28 mouse cellular contexts compared by ENCODE assay signal in genomic region chr8:111803362-111803761, GRCm38 (mm10). TPM values are rescaled to one million over a fixed set of nuclear protein-coding genes. Genes with fewer than 3 reads are reported as not detected.
DNase-seq lines count a peak whose midpoint lies in the region; ATAC-seq and TF ChIP-seq lines count a peak whose summit lies in the region.
"Had no signal": no experiment of that assay in that cellular context is flagged by ENCODE, and none has a peak within 500 bp of the region (broad histone marks: within the 10 kb centered on the region; RNA-seq: fewer than 3 reads in every experiment).

No protein-coding gene starts in this region.

- TF ChIP-seq EP300 in heart, adult 2 months (IDR thresholded peaks at IDR 0.05; ENCODE audit: insufficient read depth, low read depth, low read length), result no peak

- no peak for TF ChIP-seq POLR2A in heart, adult 2 months (IDR thresholded peaks at IDR 0.05; ENCODE audit: insufficient read depth, low read depth, low read length)
- no peak for TF ChIP-seq POLR2A in lung, adult 2 months (IDR thresholded peaks at IDR 0.05; ENCODE audit: borderline replicate concordance, extremely low read depth, low read depth, low read length)

- H3K4me3 ChIP-seq in heart, embryonic 10.5 days, result no peak overlapping the region
- H3K4me3 ChIP-seq in heart, adult 2 months, result no peak overlapping the region
- H3K4me3 ChIP-seq in hindbrain, postnatal 0 days (ENCODE audit: low read length), result no peak overlapping the region
- H3K4me3 ChIP-seq in hindbrain, embryonic 13.5 days, result no peak overlapping the region
- no peak overlapping the region for H3K4me3 ChIP-seq in lung, embryonic 15.5 days
- no peak overlapping the region for H3K4me3 ChIP-seq in lung, adult 2 months (replicated peaks; ENCODE audit: extremely low read depth, low read depth, low read length)
- H3K4me3 ChIP-seq in stomach, embryonic 16.5 days (replicated peaks; ENCODE audit: low read length), result no peak overlapping the region
- H3K4me3 ChIP-seq: erythroblast, embryonic 14.5 days; forebrain, embryonic 13.5 days; hindbrain, embryonic 12.5 days; left cerebral cortex, adult 2 months; liver, embryonic 12.5 days; midbrain, embryonic 13.5 days had no signal

- H3K9ac ChIP-seq in heart, adult 2 months (ENCODE audit: low read depth, low read length), result no peak overlapping the region
- no peak overlapping the region for H3K9ac ChIP-seq in hindbrain, postnatal 0 days (replicated peaks; ENCODE audit: low read length)
- no peak overlapping the region for H3K9ac ChIP-seq in hindbrain, embryonic 13.5 days
- no peak overlapping the region for H3K9ac ChIP-seq in lung, embryonic 15.5 days
- H3K9ac ChIP-seq in stomach, embryonic 16.5 days (ENCODE audit: low read length), result no peak overlapping the region
- H3K9ac ChIP-seq: forebrain, embryonic 13.5 days; hindbrain, embryonic 12.5 days; liver, embryonic 12.5 days; midbrain, embryonic 13.5 days had no signal

- H3K4me1 ChIP-seq in heart, embryonic 10.5 days, result peaks cover 27% of the 10 kb centered on the region
- peaks cover 12% of the 10 kb centered on the region for H3K4me1 ChIP-seq in heart, adult 2 months (ENCODE audit: control insufficient read depth, insufficient read depth, low read length)
- H3K4me1 ChIP-seq in hindbrain, postnatal 0 days (ENCODE audit: insufficient read depth, low read length), result no peaks in the 10 kb centered on the region
- H3K4me1 ChIP-seq in hindbrain, embryonic 13.5 days (replicated peaks), result peaks cover 7% of the 10 kb centered on the region; the same call in 1 of the 2 replicates
- H3K4me1 ChIP-seq in lung, embryonic 15.5 days, result peaks cover 7% of the 10 kb centered on the region; the same call in 1 of the 2 replicates
- H3K4me1 ChIP-seq in lung, adult 2 months (ENCODE audit: control insufficient read depth, insufficient read depth, low read length), result peaks cover 9% of the 10 kb centered on the region; the same call in 1 of the 2 replicates
- peaks cover 15% of the 10 kb centered on the region for H3K4me1 ChIP-seq in stomach, embryonic 16.5 days (ENCODE audit: control insufficient read depth, insufficient read depth, low read length)
- H3K4me1 ChIP-seq: hindbrain, embryonic 12.5 days; midbrain, embryonic 13.5 days had no signal

- intact Hi-C loops in heart, adult 2 months (cut with DNase I), result loop anchor here (2.0 kb wide), 1 partner anchor 15 kb away; no protein-coding TSS in a partner anchor

- H3K27ac ChIP-seq in heart, embryonic 10.5 days, result peak overlapping the region; percentile 64
- H3K27ac ChIP-seq in heart, adult 2 months, result no peak overlapping the region
- H3K27ac ChIP-seq in hindbrain, postnatal 0 days, result peak overlapping the region; percentile 26; the same call in 1 of the 2 replicates
- H3K27ac ChIP-seq in hindbrain, embryonic 13.5 days, result no peak overlapping the region
- peak overlapping the region; percentile 59; the same call in 1 of the 2 replicates for H3K27ac ChIP-seq in lung, embryonic 15.5 days
- H3K27ac ChIP-seq in stomach, embryonic 16.5 days (ENCODE audit: low read length), result peak overlapping the region; percentile 76; the same call in 1 of the 2 replicates
- H3K27ac ChIP-seq: forebrain, embryonic 13.5 days; hindbrain, embryonic 12.5 days; left cerebral cortex, adult 2 months had no signal

- DNase-seq in heart, embryonic 10.5 days (ENCODE audit: low spot score), result no peak
- no peak for DNase-seq in heart, adult 2 months
- no peak for DNase-seq in hindbrain, postnatal 0 days (ENCODE audit: low spot score)
- no peak for DNase-seq in lung, adult 2 months
- DNase-seq in cerebellum, adult 8-10 months, result no peak
- DNase-seq: adrenal gland, postnatal 14 days; cerebellum, adult 11-12 months; cerebellum, postnatal 25 days; embryo, embryonic 11 days; gastrocnemius, postnatal 10 days; kidney, adult 11 months; kidney, postnatal 36 days; layer of hippocampus, adult 9-11 months; left cerebral cortex, postnatal 4 days; thymus, adult 2 months had no signal

- H3K36me3 ChIP-seq in heart, embryonic 10.5 days, result 0 out of 2 replicates have a peak, but pooled peaks cover 8% of the 10 kb centered on the region
- peaks cover 5% of the 10 kb centered on the region for H3K36me3 ChIP-seq in heart, adult 2 months (ENCODE audit: control insufficient read depth, insufficient read depth, low read length)
- no peaks in the 10 kb centered on the region for H3K36me3 ChIP-seq in hindbrain, postnatal 0 days (ENCODE audit: insufficient read depth, low read length)
- H3K36me3 ChIP-seq in hindbrain, embryonic 13.5 days, result 0 out of 2 replicates have a peak, but pooled peaks cover 3% of the 10 kb centered on the region
- H3K36me3 ChIP-seq in lung, embryonic 15.5 days, result no peaks in the 10 kb centered on the region
- no peaks in the 10 kb centered on the region for H3K36me3 ChIP-seq in stomach, embryonic 16.5 days (ENCODE audit: control insufficient read depth, insufficient read depth, low read length)
- H3K36me3 ChIP-seq: hindbrain, embryonic 12.5 days; midbrain, embryonic 13.5 days had no signal

- WGBS in heart, embryonic 10.5 days, result 71% methylated on average over 8 of the region's 8 CpGs
- 65% methylated on average over 8 of the region's 8 CpGs for WGBS in heart, adult 2 months
- 75% methylated on average over 8 of the region's 8 CpGs for WGBS in hindbrain, postnatal 0 days
- 79% methylated on average over 8 of the region's 8 CpGs for WGBS in hindbrain, embryonic 13.5 days
- 75% methylated on average over 8 of the region's 8 CpGs for WGBS in lung, embryonic 15.5 days
- 80% methylated on average over 8 of the region's 8 CpGs for WGBS in lung, adult 2 months
- WGBS in stomach, embryonic 16.5 days, result 66% methylated on average over 8 of the region's 8 CpGs

- no peaks in the 10 kb centered on the region for H3K79me2 ChIP-seq in heart, adult 2 months (replicated peaks; ENCODE audit: control insufficient read depth, insufficient read depth, low read length)

- no peaks in the 10 kb centered on the region for H3K27me3 ChIP-seq in heart, embryonic 10.5 days (ENCODE audit: insufficient read depth, poor library complexity, severe bottlenecking)
- no peaks in the 10 kb centered on the region for H3K27me3 ChIP-seq in heart, adult 2 months (ENCODE audit: control insufficient read depth, insufficient read depth, low read length)
- H3K27me3 ChIP-seq in hindbrain, postnatal 0 days (ENCODE audit: insufficient read depth, low read length), result no peaks in the 10 kb centered on the region
- H3K27me3 ChIP-seq in hindbrain, embryonic 13.5 days, result no peaks in the 10 kb centered on the region
- H3K27me3 ChIP-seq in lung, embryonic 15.5 days, result no peaks in the 10 kb centered on the region
- H3K27me3 ChIP-seq in stomach, embryonic 16.5 days (ENCODE audit: control insufficient read depth, insufficient read depth, low read length), result no peaks in the 10 kb centered on the region
- H3K27me3 ChIP-seq: forebrain, embryonic 13.5 days; hindbrain, embryonic 12.5 days; liver, embryonic 12.5 days; midbrain, embryonic 13.5 days had no signal

- H3K9me3 ChIP-seq in heart, embryonic 10.5 days, result no peaks in the 10 kb centered on the region
- H3K9me3 ChIP-seq in hindbrain, postnatal 0 days (ENCODE audit: low read length), result no peaks in the 10 kb centered on the region
- no peaks in the 10 kb centered on the region for H3K9me3 ChIP-seq in hindbrain, embryonic 13.5 days
- no peaks in the 10 kb centered on the region for H3K9me3 ChIP-seq in lung, embryonic 15.5 days
- no peaks in the 10 kb centered on the region for H3K9me3 ChIP-seq in stomach, embryonic 16.5 days (replicated peaks; ENCODE audit: control insufficient read depth, low read length)
- H3K9me3 ChIP-seq: forebrain, embryonic 13.5 days; G1E; hindbrain, embryonic 12.5 days; liver, embryonic 12.5 days; midbrain, embryonic 13.5 days had no signal

- no peak for ATAC-seq in hindbrain, postnatal 0 days
- ATAC-seq in hindbrain, embryonic 13.5 days (ENCODE audit: low FRiP score), result no peak
- ATAC-seq in lung, embryonic 15.5 days (ENCODE audit: borderline replicate concordance, extremely low read depth, low FRiP score, low TSS enrichment), result no peak
- ATAC-seq in stomach, embryonic 16.5 days (ENCODE audit: insufficient read depth, low FRiP score), result no peak
- ATAC-seq: activated CD4-positive, CD25-positive, alpha-beta regulatory T cell, adult 4 months; CD4-positive, CD25-positive, alpha-beta regulatory T cell, adult 4 months; forebrain, embryonic 13.5 days; liver, embryonic 12.5 days; midbrain, embryonic 13.5 days had no signal

- H3K4me2 ChIP-seq in hindbrain, postnatal 0 days (ENCODE audit: low read depth, low read length), result no peak overlapping the region
- no peak overlapping the region for H3K4me2 ChIP-seq in hindbrain, embryonic 13.5 days
- H3K4me2 ChIP-seq in lung, embryonic 15.5 days, result no peak overlapping the region
- no peak overlapping the region for H3K4me2 ChIP-seq in stomach, embryonic 16.5 days (ENCODE audit: low read depth, low read length)
- H3K4me2 ChIP-seq: forebrain, embryonic 13.5 days; hindbrain, embryonic 12.5 days; liver, embryonic 12.5 days; midbrain, embryonic 13.5 days had no signal

- TF ChIP-seq CTCF in heart, adult 2 months (IDR thresholded peaks at IDR 0.05), result no peak
- no peak for TF ChIP-seq CTCF in hindbrain, postnatal 0 days (IDR thresholded peaks at IDR 0.05; ENCODE audit: low read depth)
- no peak for TF ChIP-seq CTCF in lung, adult 2 months (IDR thresholded peaks at IDR 0.05; ENCODE audit: insufficient read depth, low read length)

RNA-seq across cellular contexts. Expression of gene Cfdp1, which starts 50.7 kb away (rescaled TPM):
- polyA plus RNA-seq in heart, embryonic 10.5 days (2016; fragmentation: Nextera tagmentation; extraction: Ambion mirVana), result 155 and 217 TPM in 2 replicates
- 10 to 100 TPM; 32.7 to 34.4 TPM for total RNA-seq in heart, adult 2 months (2021)
- polyA plus RNA-seq in heart, adult 2 months (2012; rRNA removed), result 5.6 and 11.6 TPM in 2 replicates
- 24.9 and 26.5 TPM in 2 replicates for total RNA-seq in hindbrain, postnatal 0 days (2014; rRNA removed)
- 170 and 180 TPM in 2 replicates for polyA plus RNA-seq in hindbrain, postnatal 0 days (2015; fragmentation: Nextera tagmentation; extraction: Ambion mirVana)
- polyA plus RNA-seq in hindbrain, embryonic 13.5 days (2015; fragmentation: Nextera tagmentation; extraction: Ambion mirVana), result 196 and 199 TPM in 2 replicates
- 195 and 203 TPM in 2 replicates for polyA plus RNA-seq in lung, embryonic 15.5 days (2015; fragmentation: Nextera tagmentation; extraction: Ambion mirVana)
- 3.6 and 7.9 TPM in 2 replicates for polyA plus RNA-seq in lung, adult 2 months (2012; rRNA removed)
- 179 and 197 TPM in 2 replicates for polyA plus RNA-seq in stomach, embryonic 16.5 days (2015; fragmentation: Nextera tagmentation; extraction: Ambion mirVana)

RNA-seq across cellular contexts. Expression of gene Bcar1, which starts 59.8 kb away (rescaled TPM):
- polyA plus RNA-seq in heart, embryonic 10.5 days (2016; fragmentation: Nextera tagmentation; extraction: Ambion mirVana), result 53.2 and 54.4 TPM in 2 replicates
- total RNA-seq in heart, adult 2 months (2021), result 10 to 100 TPM; 19.1 to 21.1 TPM
- polyA plus RNA-seq in heart, adult 2 months (2012; rRNA removed), result 31.3 TPM in 2 replicates
- total RNA-seq in hindbrain, postnatal 0 days (2014; rRNA removed), result 93.6 and 100 TPM in 2 replicates
- polyA plus RNA-seq in hindbrain, postnatal 0 days (2015; fragmentation: Nextera tagmentation; extraction: Ambion mirVana), result 42.6 and 48.8 TPM in 2 replicates
- polyA plus RNA-seq in hindbrain, embryonic 13.5 days (2015; fragmentation: Nextera tagmentation; extraction: Ambion mirVana), result 55.4 and 55.6 TPM in 2 replicates
- 40.7 and 42.6 TPM in 2 replicates for polyA plus RNA-seq in lung, embryonic 15.5 days (2015; fragmentation: Nextera tagmentation; extraction: Ambion mirVana)
- polyA plus RNA-seq in lung, adult 2 months (2012; rRNA removed), result 81.4 and 87.7 TPM in 2 replicates
- polyA plus RNA-seq in stomach, embryonic 16.5 days (2015; fragmentation: Nextera tagmentation; extraction: Ambion mirVana), result 38.5 and 44.6 TPM in 2 replicates
- total RNA-seq: megakaryocyte, adult 5-6 weeks had no signal

Comparison
In these comparisons a context has a peak if more than half of its experiments do, and no peak if none do; other contexts are left out.
1. H3K27ac ChIP-seq: peak in heart, embryonic 10.5 days (single experiment), hindbrain, postnatal 0 days (single experiment), lung, embryonic 15.5 days (single experiment) and stomach, embryonic 16.5 days (single experiment); none in heart, adult 2 months (single experiment) and hindbrain, embryonic 13.5 days (single experiment).
2. RNA of gene Cfdp1, which starts 50.7 kb away (polyA plus RNA-seq): 155 to 217 TPM in heart, embryonic 10.5 days, 195 to 203 TPM in lung, embryonic 15.5 days, 196 to 199 TPM in hindbrain, embryonic 13.5 days, 179 to 197 TPM in stomach, embryonic 16.5 days and 170 to 180 TPM in hindbrain, postnatal 0 days; 3.6 to 7.9 TPM in lung, adult 2 months and 5.6 to 11.6 TPM in heart, adult 2 months; every median in the first group is over 10 times any median in the second.